Mouse (Mus musculus): Measurements from ENCODE around the gene Capn10. TPM values are rescaled to one million over a fixed set of nuclear protein-coding genes. Genes with fewer than 3 reads are reported as not detected.
A peak's percentile ranks its signal among the peaks of the same experiment; 100 is the strongest.

Capn10 gene
- total and polyA plus RNA-seq, 3 experiments, result 11.9 to 16.1 (median 15.9) TPM

DNA sequence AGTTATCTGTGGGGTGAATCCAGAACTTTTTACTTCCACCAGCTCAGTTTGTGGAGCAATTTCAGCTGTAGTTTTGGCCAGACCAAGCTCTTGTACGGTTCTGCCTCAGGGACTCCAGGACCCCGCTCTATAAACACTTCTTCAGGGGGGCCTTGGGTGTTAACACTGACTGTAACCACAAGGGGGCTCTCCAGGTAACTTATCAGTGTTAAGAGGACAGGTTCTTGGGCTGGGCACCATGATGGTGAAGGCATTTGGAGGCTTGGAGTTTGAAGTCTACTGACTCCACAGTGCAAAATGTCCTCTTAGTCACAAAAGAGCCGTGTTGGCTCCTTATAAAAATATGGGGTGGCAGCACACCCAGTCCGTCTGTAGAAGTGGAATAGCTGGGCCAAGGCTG, 25.1 kb upstream of the Capn10 start:
- no peak overlapping the region for H3K9ac ChIP-seq (ENCODE audit: insufficient read depth, low read depth)
- in situ Hi-C loops (cut with MboI; ENCODE audit: low pct_ligation_motif_present, low pct_unique_long_range_greater_than_20kb, low sequenced_read_pairs), result no loop called here

DNA sequence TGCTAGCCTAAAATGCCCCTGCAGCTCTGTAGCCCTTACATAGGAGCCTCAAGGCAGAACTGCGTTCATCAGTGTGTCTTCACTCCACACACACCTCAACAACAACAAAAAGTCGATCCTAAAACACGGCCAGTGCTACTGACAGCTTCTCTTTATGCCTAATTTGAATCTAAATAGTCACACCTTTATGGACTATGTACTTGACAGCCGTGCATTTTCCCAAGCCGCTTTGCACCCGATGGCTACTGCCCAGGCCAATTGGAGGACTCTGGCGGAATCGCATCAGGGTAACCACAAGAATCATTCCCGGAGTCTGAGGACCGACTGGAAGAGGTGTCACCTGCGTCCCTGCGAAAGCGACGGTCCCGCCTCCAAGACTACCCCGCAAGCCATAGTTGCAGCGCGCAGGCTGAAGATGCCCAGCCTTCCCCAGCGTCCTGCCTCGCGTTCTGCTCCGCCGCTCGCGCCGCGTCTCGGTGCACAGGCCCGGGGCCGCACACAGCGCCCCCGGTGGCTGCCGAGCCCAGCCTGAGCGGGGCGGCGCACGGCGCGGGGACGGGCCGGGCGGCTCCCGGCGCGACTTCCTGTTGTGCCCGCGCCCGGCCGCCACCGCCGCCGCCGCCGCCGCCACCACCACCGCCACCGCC, 23.8 kb upstream of the Capn10 start, which contains the start of gene Rnpepl1:
Rnpepl1 (plus strand) TSS at position 545 of the 647 bp plus-strand sequence.
- peak; percentile 37 for DNase-seq (ENCODE audit: extremely low read depth)
- Histone ChIP-seq H3K9ac (ENCODE audit: insufficient read depth, low read depth) (peak within 1 kb of the TSS; percentile 79), H3K4me1 (ENCODE audit: control insufficient read depth in 1 of 2, insufficient read depth in 2 of 2) (peaks cover 16 to 42% of the 10 kb centered on the region in 2 experiments), H3K36me3 (replicated peaks in 1 of 2; ENCODE audit: control insufficient read depth in 1 of 2, insufficient read depth in 1 of 2, low read length in 1 of 2) (peaks cover 10 to 27% of the 10 kb centered on the region in 2 experiments), H3K4me3 (replicated peaks in 1 of 3; ENCODE audit: low read depth in 2 of 3, low read length in 2 of 3, poor library complexity in 1 of 3) (peak within 1 kb of the TSS; percentile 59 to 93 (median 69)), H3K4me2 (ENCODE audit: insufficient read depth, low read depth, poor library complexity, severe bottlenecking) (peak within 1 kb of the TSS; percentile 84), H3K27ac (ENCODE audit: insufficient read depth, low read depth) (no peak within 1 kb of the TSS), H3K79me2 (replicated peaks; ENCODE audit: control insufficient read depth, extremely low read depth, insufficient read depth, poor library complexity, severe bottlenecking) (no peaks in the 10 kb centered on the region), H3K27me3 (replicated peaks) (peaks cover 11% of the 10 kb centered on the region), H3K9me3 (replicated peaks; ENCODE audit: low read length) (peaks cover 1% of the 10 kb centered on the region)
- in situ Hi-C loops (cut with MboI; ENCODE audit: low pct_ligation_motif_present, low pct_unique_long_range_greater_than_20kb, low sequenced_read_pairs), result no loop called here
- dilution Hi-C loops (cut with MboI; ENCODE audit: extremely low pct_ligation_motif_present, extremely low pct_unique_long_range_greater_than_20kb, low sequenced_read_pairs), result no loop called here
- TF ChIP-seq SMC3 (IDR thresholded peaks at IDR 0.05; ENCODE audit: low read depth, low read length) (no peak), CHD1 (IDR thresholded peaks at IDR 0.05; ENCODE audit: low read depth, low read length) (no peak), MAFK (IDR thresholded peaks at IDR 0.05; ENCODE audit: insufficient replicate concordance, low read length) (no peak), MYC (IDR thresholded peaks at IDR 0.05; ENCODE audit: low read depth, low read length) (no peak), POLR2A (IDR thresholded peaks at IDR 0.05; ENCODE audit: low read depth, low read length) (no peak; the same call in 1 of the 2 replicates), SIN3A (IDR thresholded peaks at IDR 0.05; ENCODE audit: low read length) (no peak), USF1 (IDR thresholded peaks at IDR 0.05; ENCODE audit: low read depth, low read length) (no peak), TCF12 (IDR thresholded peaks at IDR 0.05; ENCODE audit: low read depth, low read length) (peak; percentile 50; the same call in 1 of the 2 replicates), MAZ (IDR thresholded peaks at IDR 0.05; ENCODE audit: low read depth, low read length) (no peak), EP300 (IDR thresholded peaks at IDR 0.05; ENCODE audit: low read length) (no peak), BHLHE40 (IDR thresholded peaks at IDR 0.05; ENCODE audit: low read depth, low read length) (no peak), CTCF (conservative IDR thresholded peaks at IDR 0.05 in 1 of 2, IDR thresholded peaks at IDR 0.05 in 1 of 2; ENCODE audit: low read depth in 2 of 2, low read length in 2 of 2) (peak in 1 of 2 experiments; percentile 65; a peak in 2 of 4 replicates), NRF1 (IDR thresholded peaks at IDR 0.05; ENCODE audit: low read depth, low read length) (peak; percentile 41; the same call in 1 of the 2 replicates), ELF1 (IDR thresholded peaks at IDR 0.05; ENCODE audit: low read depth, low read length) (peak; percentile 46), GABPA (IDR thresholded peaks at IDR 0.05; ENCODE audit: insufficient replicate concordance, low read depth, low read length) (no peak), UBTF (IDR thresholded peaks at IDR 0.05; ENCODE audit: low read depth, low read length) (peak; percentile 97), USF2 (conservative IDR thresholded peaks at IDR 0.05; ENCODE audit: low read depth, low read length) (no peak), E2F4 (IDR thresholded peaks at IDR 0.05; ENCODE audit: insufficient replicate concordance, low read depth, low read length) (no peak), JUND (conservative IDR thresholded peaks at IDR 0.05; ENCODE audit: low read depth, low read length) (no peak), RCOR1 (conservative IDR thresholded peaks at IDR 0.05; ENCODE audit: low read depth, low read length) (no peak), MXI1 (IDR thresholded peaks at IDR 0.05; ENCODE audit: low read depth, low read length) (peak; percentile 32; the same call in 1 of the 2 replicates)

More for the DNA sequence above, 25.1 kb upstream of the Capn10 start:
- TF ChIP-seq MAZ (IDR thresholded peaks at IDR 0.05; ENCODE audit: low read depth, low read length) (no peak), RAD21 (IDR thresholded peaks at IDR 0.05; ENCODE audit: low read depth, low read length) (peak; percentile 18), CTCF (conservative IDR thresholded peaks at IDR 0.05 in 1 of 2, IDR thresholded peaks at IDR 0.05 in 1 of 2; ENCODE audit: low read depth in 2 of 2, low read length in 2 of 2) (peak; percentile 21 to 65; a peak in 2 of 4 replicates), SMC3 (IDR thresholded peaks at IDR 0.05; ENCODE audit: low read depth, low read length) (peak; percentile 15; the same call in 1 of the 2 replicates)
- Histone ChIP-seq H3K36me3 (replicated peaks in 1 of 2; ENCODE audit: control insufficient read depth in 1 of 2, insufficient read depth in 1 of 2, low read length in 1 of 2) (peaks cover 0 to 17% of the 10 kb centered on the region in 2 experiments), H3K4me2 (ENCODE audit: insufficient read depth, low read depth, poor library complexity, severe bottlenecking) (no peak overlapping the region), H3K4me3 (replicated peaks in 1 of 3; ENCODE audit: low read depth in 2 of 3, low read length in 2 of 3, poor library complexity in 1 of 3) (no peak overlapping the region), H3K79me2 (replicated peaks; ENCODE audit: control insufficient read depth, extremely low read depth, insufficient read depth, poor library complexity, severe bottlenecking) (no peaks in the 10 kb centered on the region), H3K9me3 (replicated peaks; ENCODE audit: low read length) (peaks cover 2% of the 10 kb centered on the region), H3K4me1 (ENCODE audit: control insufficient read depth in 1 of 2, insufficient read depth in 2 of 2) (peaks cover 17 to 42% of the 10 kb centered on the region in 2 experiments), H3K27ac (ENCODE audit: insufficient read depth, low read depth) (no peak overlapping the region), H3K27me3 (replicated peaks) (peaks cover 11% of the 10 kb centered on the region)
- dilution Hi-C loops (cut with MboI; ENCODE audit: extremely low pct_ligation_motif_present, extremely low pct_unique_long_range_greater_than_20kb, low sequenced_read_pairs), result no loop called here
- peak; percentile 39 for DNase-seq (ENCODE audit: extremely low read depth)

Measured in CH12.LX (cell line).